Mouse (Mus musculus) ES-Bruce4 (cell line): Measurements from ENCODE around the gene Rsad2.

Source experiments
- CTCF ChIP-seq: IDR thresholded peaks from one replicate; pipeline ENCODE4 v1.8.1; 2011; ENCODE audit warnings: low read depth, low read length
- EP300 ChIP-seq: IDR thresholded peaks from 2 replicates; pipeline ENCODE4 v1.6.1; 2011; ENCODE audit warnings: low read depth, low read length; ENCODE audit not compliant: insufficient read depth
- POLR2A ChIP-seq: IDR thresholded peaks from one replicate; pipeline ENCODE4 v1.8.1; 2011; ENCODE audit warnings: low read length; ENCODE audit not compliant: insufficient read depth

DNA sequence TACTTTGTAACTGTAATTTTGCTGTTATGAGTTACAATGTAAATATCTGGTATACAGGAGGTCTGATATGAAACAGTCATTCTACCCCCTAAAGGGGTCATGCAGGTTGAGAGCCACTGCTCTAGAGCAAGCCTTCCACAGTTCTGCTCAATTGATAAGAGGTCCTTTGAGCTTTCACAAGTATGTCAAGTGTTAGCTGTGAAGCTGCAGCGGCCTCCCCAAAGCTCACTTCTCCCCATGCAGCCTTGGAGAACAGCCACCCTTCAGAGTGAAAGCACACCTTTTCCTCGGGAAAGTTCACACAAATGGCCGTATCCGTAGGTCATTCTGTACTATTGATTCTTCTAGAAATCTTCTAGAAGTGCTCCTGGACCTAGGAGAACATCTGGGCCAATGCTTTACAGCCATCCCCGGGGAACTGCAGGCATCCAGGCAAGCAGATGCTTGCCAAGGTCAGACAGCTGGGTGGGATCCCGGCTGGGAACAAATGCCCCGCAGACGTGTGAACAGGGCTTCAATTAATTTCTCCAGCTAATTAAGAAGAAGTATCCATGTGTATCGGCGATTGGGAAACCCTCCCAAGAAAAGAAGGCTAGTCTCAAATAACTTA lies 44.3 kb downstream of the Rsad2 start:
- no peak for TF ChIP-seq CTCF
- TF ChIP-seq POLR2A = no peak
- no peak for TF ChIP-seq EP300
